Mouse (Mus musculus): ENCODE measurements at regions not wholly inside any gene's neighbourhood (a gene's known extent, or its start where the extent isn't known, plus 50 kb on each side); places are given as distances from the start of the nearest gene placed in this dataset.

- no peak overlapping the region for H3K4me2 ChIP-seq (ENCODE audit: low read length)
- no peaks in the 10 kb centered on the region for H3K27me3 ChIP-seq (replicated peaks; ENCODE audit: control insufficient read depth, insufficient read depth, low read length)
- no peak overlapping the region for H3K27ac ChIP-seq (ENCODE audit: low read depth)
- ATAC-seq (replicated peaks; ENCODE audit: low FRiP score, low TSS enrichment, low read depth) (no peak), DNase-seq (ENCODE audit: low spot score) (no peak)
- no peaks in the 10 kb centered on the region for H3K9me3 ChIP-seq (ENCODE audit: control insufficient read depth, low read length)
- no peak overlapping the region for H3K9ac ChIP-seq (ENCODE audit: low read length)
- no peak overlapping the region for H3K4me3 ChIP-seq (ENCODE audit: low read depth, low read length)
- no peaks in the 10 kb centered on the region for H3K4me1 ChIP-seq (replicated peaks; ENCODE audit: control insufficient read depth, insufficient read depth, low read length)
- 85% methylated on average over 2 of the region's 2 CpGs for WGBS
- H3K36me3 ChIP-seq (ENCODE audit: control insufficient read depth, insufficient read depth, low read length) = no peaks in the 10 kb centered on the region
Measured at GRCm38 (mm10) chrX:121533360-121533759, 863.8 kb downstream of the Nap1l3 start.

DNA sequence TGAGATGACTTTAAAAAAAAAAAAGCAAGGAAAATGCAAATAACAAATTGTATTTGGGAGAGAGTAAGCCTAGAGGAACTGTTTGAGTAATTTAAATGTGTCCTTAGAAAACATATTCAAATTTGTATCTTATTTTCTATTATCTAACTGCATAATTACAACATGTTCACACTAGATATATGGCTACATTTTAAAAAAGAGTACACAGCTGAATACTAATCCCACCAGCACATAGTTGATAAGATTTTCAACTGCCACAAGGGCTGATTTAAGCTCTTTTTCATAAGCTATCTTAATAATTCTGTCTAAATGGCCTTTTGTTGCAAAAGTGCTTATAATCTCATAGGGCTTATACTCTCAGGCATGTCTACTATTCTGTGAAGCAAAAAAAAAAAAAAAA lies 877.4 kb downstream of the Nap1l3 start:
- no peaks in the 10 kb centered on the region for H3K4me1 ChIP-seq (replicated peaks; ENCODE audit: control insufficient read depth, insufficient read depth, low read length)
- no peak overlapping the region for H3K9ac ChIP-seq (ENCODE audit: low read length)
- no peak overlapping the region for H3K27ac ChIP-seq (ENCODE audit: low read depth)
- no peaks in the 10 kb centered on the region for H3K27me3 ChIP-seq (replicated peaks; ENCODE audit: control insufficient read depth, insufficient read depth, low read length)
- no peaks in the 10 kb centered on the region for H3K9me3 ChIP-seq (ENCODE audit: control insufficient read depth, low read length)
- no peak overlapping the region for H3K4me2 ChIP-seq (ENCODE audit: low read length)
- ATAC-seq (replicated peaks; ENCODE audit: low FRiP score, low TSS enrichment, low read depth) (no peak), DNase-seq (ENCODE audit: low spot score) (no peak)
- no peak overlapping the region for H3K4me3 ChIP-seq (ENCODE audit: low read depth, low read length)
- H3K36me3 ChIP-seq (ENCODE audit: control insufficient read depth, insufficient read depth, low read length) = no peaks in the 10 kb centered on the region

DNA sequence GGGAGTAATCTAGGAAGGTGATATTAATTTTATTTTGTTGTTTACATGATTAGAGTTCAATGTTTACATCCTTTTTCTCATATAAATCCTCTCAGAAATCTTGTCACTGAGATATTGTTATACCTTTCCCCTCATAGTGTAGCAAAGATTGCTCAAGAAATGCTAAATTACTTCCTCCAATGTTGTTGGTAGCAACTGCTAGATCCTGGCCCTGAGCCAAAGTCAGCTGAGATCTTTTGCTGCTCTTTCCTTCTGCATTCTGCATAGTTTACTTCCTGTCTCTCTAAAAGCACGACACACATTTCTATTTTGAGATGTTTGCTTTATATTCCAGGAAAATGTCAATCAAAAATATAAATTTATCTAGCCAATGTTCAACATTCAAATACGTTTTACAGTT lies 899.5 kb downstream of the Nap1l3 start:
- WGBS = 33% methylated on average over 2 of the region's 2 CpGs
- Histone ChIP-seq H3K9ac (ENCODE audit: low read length) (no peak overlapping the region), H3K4me2 (ENCODE audit: low read length) (no peak overlapping the region)

DNA sequence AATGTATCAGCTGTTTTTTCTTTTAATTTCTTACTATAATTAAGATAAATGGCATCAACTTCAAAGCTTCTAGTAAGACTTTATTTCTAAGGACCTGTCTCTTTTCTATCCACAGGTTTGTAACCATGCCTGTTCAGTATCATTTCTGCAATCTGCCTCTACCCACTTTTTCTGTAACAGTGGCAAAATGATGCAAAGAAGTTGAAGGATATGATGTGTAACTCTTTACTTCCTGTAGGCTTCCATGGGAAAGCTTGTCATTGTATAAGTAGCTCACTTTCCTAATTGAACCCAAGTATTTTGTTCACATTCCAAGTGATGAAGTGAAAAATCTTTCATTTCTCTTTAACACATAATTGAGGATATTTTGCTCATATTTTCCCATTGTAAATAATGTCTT lies 900.0 kb downstream of the Nap1l3 start:
- H3K4me2 ChIP-seq (ENCODE audit: low read length) = no peak overlapping the region
- no peak for DNase-seq (ENCODE audit: low spot score)
- H3K4me3 ChIP-seq (ENCODE audit: low read depth, low read length) = no peak overlapping the region
- no peaks in the 10 kb centered on the region for H3K9me3 ChIP-seq (ENCODE audit: control insufficient read depth, low read length)
- H3K36me3 ChIP-seq (ENCODE audit: control insufficient read depth, insufficient read depth, low read length) = no peaks in the 10 kb centered on the region
- H3K27me3 ChIP-seq (replicated peaks; ENCODE audit: control insufficient read depth, insufficient read depth, low read length) = no peaks in the 10 kb centered on the region
- H3K9ac ChIP-seq (ENCODE audit: low read length) = no peak overlapping the region
- H3K4me1 ChIP-seq (replicated peaks; ENCODE audit: control insufficient read depth, insufficient read depth, low read length) = no peaks in the 10 kb centered on the region
- H3K27ac ChIP-seq (ENCODE audit: low read depth) = no peak overlapping the region
- no peak for ATAC-seq (replicated peaks; ENCODE audit: low FRiP score, low TSS enrichment, low read depth)

More for the DNA sequence above, 899.5 kb downstream of the Nap1l3 start:
- Histone ChIP-seq H3K9me3 (ENCODE audit: control insufficient read depth, low read length) (no peaks in the 10 kb centered on the region), H3K27me3 (replicated peaks; ENCODE audit: control insufficient read depth, insufficient read depth, low read length) (no peaks in the 10 kb centered on the region), H3K4me3 (ENCODE audit: low read depth, low read length) (no peak overlapping the region), H3K27ac (ENCODE audit: low read depth) (no peak overlapping the region), H3K36me3 (ENCODE audit: control insufficient read depth, insufficient read depth, low read length) (no peaks in the 10 kb centered on the region), H3K4me1 (replicated peaks; ENCODE audit: control insufficient read depth, insufficient read depth, low read length) (no peaks in the 10 kb centered on the region)
- no peak for DNase-seq (ENCODE audit: low spot score)
- ATAC-seq (replicated peaks; ENCODE audit: low FRiP score, low TSS enrichment, low read depth) = no peak

- WGBS = 14% methylated on average over 4 of the region's 4 CpGs
- Histone ChIP-seq H3K36me3 (ENCODE audit: control insufficient read depth, insufficient read depth, low read length) (no peaks in the 10 kb centered on the region), H3K4me1 (replicated peaks; ENCODE audit: control insufficient read depth, insufficient read depth, low read length) (no peaks in the 10 kb centered on the region), H3K4me3 (ENCODE audit: low read depth, low read length) (no peak overlapping the region), H3K9me3 (ENCODE audit: control insufficient read depth, low read length) (no peaks in the 10 kb centered on the region), H3K27ac (ENCODE audit: low read depth) (no peak overlapping the region), H3K9ac (ENCODE audit: low read length) (no peak overlapping the region), H3K4me2 (ENCODE audit: low read length) (peak overlapping the region; percentile 13; the same call in 1 of the 2 replicates), H3K27me3 (replicated peaks; ENCODE audit: control insufficient read depth, insufficient read depth, low read length) (no peaks in the 10 kb centered on the region)
- DNase-seq (ENCODE audit: low spot score) (peak; percentile 50), ATAC-seq (replicated peaks; ENCODE audit: low FRiP score, low TSS enrichment, low read depth) (no peak)
Measured at GRCm38 (mm10) chrX:121479402-121479989, 917.7 kb downstream of the Nap1l3 start.

- no peaks in the 10 kb centered on the region for H3K36me3 ChIP-seq (ENCODE audit: control insufficient read depth, insufficient read depth, low read length)
Measured at GRCm38 (mm10) chrX:121429078-121429477, 968.1 kb downstream of the Nap1l3 start.

More at GRCm38 (mm10) chrX:121429078-121429477, 968.1 kb downstream of the Nap1l3 start:
- ATAC-seq (replicated peaks; ENCODE audit: low FRiP score, low TSS enrichment, low read depth) (no peak), DNase-seq (ENCODE audit: low spot score) (no peak)
- H3K4me3 ChIP-seq (ENCODE audit: low read depth, low read length) = no peak overlapping the region
- H3K4me1 ChIP-seq (replicated peaks; ENCODE audit: control insufficient read depth, insufficient read depth, low read length) = no peaks in the 10 kb centered on the region
- no peak overlapping the region for H3K9ac ChIP-seq (ENCODE audit: low read length)
- H3K9me3 ChIP-seq (ENCODE audit: control insufficient read depth, low read length) = no peaks in the 10 kb centered on the region
- 81% methylated on average over 6 of the region's 6 CpGs for WGBS
- no peak overlapping the region for H3K27ac ChIP-seq (ENCODE audit: low read depth)
- H3K27me3 ChIP-seq (replicated peaks; ENCODE audit: control insufficient read depth, insufficient read depth, low read length) = no peaks in the 10 kb centered on the region
- H3K4me2 ChIP-seq (ENCODE audit: low read length) = no peak overlapping the region
